Mouse (Mus musculus) left cerebral cortex, adult 8-10 months (tissue): ENCODE measurements around the gene Gfi1b. TPM values are rescaled to one million over a fixed set of nuclear protein-coding genes. Genes with fewer than 3 reads are reported as not detected.

ENCODE experiments used
- DNase-seq, 2 experiments: peaks; one replicate each; pipeline ENCODE4 v3.0.0; 2022; ENCODE audit warnings: low spot score in 2 of 2
- total RNA-seq, 4 experiments: library from RNA; stranded (reverse); gene quantifications; 2 replicates each; pipeline ENCODE4 v1.2.4; 2022

Gfi1b gene
- total RNA-seq, 4 experiments from 2014 or later: not detected

DNA sequence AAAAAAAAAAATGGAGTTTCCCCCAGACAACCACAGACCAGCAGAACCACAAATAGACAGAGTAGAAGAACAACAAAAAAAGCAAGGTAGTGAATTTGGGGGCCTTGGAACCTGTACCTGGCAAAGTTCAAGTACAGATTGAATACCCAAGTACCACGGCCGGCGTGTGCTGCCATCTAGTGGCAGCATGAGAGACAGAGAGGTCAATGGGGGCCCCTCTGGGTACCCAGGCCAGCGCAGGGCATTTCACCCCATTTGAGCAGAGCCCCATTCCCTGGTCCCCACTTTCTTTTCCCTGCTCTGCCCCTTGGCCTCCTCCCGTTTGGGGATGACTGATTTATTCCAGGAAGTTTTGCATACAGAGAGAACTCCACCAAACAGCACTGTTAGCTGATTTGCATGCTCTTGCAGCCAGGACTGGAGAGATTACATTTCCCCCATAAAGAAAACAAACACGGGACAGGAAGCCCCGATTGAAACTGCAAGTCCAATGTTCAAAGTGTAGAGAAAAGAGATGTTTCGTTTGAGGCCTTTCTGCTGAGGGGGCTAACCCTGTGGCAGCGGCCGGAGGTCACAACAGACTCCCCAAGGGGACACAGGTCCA is 841 bp upstream of the Gfi1b start:
- DNase-seq: no peak

DNA sequence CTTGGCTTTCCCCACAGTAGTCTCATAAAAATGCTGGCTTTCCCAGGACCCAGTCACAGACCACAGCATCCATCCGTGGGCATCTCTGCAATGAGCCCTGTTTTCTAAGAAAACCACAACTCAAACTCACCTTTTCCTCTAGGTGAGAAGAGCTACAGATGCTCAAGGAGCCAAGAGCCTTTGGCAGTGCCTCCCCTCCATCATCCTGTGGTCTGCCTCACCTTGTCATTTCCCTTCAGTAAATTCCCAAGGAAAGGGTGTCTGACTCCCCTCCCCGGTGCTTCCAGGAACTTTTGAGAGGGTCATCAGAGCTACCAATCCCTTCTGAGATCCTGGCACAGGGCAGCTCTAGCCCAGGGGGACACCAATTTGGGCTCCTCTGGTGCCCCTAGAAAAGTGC is 671 bp downstream of the Gfi1b start:
- DNase-seq: no peak

- DNase-seq: no peak
These were observed 1.3 kb downstream of the Gfi1b start for GRCm38 (mm10) chr2:28620522-28620921.

- DNase-seq: no peak
These were observed 2.4 kb downstream of the Gfi1b start for GRCm38 (mm10) chr2:28619369-28619768.

DNA sequence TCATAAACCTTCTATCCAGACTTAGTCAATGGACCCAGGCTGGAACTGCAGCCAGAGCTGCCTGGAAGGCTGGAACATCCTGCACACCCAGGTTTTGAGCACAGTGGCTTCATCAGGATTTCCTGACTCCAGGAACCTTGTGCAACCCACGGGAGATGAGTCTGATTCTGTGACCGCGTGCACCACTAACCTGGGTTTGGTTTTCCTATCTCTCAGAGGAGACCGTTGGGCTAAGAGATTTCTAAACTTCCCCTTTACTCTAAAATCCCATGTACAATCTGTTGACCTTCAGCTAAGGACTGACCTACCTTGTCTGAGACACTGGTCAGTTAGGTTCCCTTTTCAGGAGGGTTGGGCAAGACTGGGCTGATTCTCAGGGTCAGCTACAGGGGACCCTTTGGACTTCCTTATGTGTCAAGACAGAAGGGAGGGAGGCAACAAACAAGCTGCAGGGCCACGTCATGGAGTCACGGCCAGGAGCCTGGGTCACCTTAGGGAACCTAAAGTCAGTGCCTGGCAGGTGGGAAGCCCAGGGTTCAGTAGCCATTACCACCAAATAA is 2.9 kb downstream of the Gfi1b start:
- no peak for DNase-seq

DNA sequence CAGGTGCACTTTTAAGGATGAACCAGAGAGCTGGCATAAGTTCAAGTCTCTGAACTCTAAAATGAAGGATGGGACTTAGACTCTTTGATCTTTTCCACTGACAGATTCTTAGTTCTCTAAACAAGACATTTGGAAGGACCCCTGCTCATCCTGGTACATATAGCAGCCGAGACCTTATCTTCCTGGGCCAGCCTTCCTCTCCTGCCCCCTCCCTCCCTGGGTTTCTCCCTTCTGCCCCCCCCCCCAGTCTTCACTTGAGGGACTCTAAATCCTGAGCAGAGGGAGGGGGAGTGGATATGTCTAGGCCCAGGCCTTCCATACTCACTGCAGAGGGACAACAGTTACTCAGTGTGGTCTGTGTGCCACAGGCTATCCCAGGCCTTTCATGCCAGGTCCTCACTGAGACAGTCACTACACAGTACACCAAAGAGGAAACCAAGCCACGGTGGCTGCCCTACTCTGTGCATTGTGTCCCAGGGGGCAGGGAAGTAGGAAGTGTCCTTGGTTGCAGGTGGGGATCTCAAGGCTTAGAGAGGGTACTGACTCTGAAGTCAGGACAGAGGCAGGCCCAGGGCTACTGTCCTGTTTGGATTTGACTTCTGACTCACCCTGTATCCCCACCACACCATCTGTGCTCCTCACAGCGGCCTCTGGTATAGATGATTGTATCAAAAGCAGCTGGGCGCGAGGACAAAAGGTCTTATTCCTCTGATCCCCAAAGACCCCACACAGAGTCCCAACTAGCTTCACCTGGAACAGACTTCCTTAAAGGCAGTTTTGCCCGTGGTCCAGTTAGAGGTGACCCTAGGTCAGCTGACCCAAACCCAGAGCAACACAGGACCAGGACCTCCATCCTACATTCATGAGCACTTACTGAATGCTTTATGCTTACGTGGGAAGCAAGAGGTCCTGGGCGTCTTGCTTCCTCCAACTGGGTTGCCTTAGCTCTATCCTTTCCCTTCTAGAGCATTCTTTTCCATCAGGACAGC is 4.0 kb downstream of the Gfi1b start:
- DNase-seq: no peak

GRCm38 (mm10) chr2:28616874-28617273 is 4.9 kb downstream of the Gfi1b start:
- DNase-seq: no peak

GRCm38 (mm10) chr2:28616358-28616757 is 5.4 kb downstream of the Gfi1b start:
- no peak for DNase-seq

- no peak for DNase-seq
These were observed 8.2 kb downstream of the Gfi1b start for GRCm38 (mm10) chr2:28613599-28613998.

GRCm38 (mm10) chr2:28612436-28613063 is 9.2 kb downstream of the Gfi1b start:
- no peak for DNase-seq

- DNase-seq: no peak
These were observed 10.4 kb downstream of the Gfi1b start for GRCm38 (mm10) chr2:28611407-28611787.

DNA sequence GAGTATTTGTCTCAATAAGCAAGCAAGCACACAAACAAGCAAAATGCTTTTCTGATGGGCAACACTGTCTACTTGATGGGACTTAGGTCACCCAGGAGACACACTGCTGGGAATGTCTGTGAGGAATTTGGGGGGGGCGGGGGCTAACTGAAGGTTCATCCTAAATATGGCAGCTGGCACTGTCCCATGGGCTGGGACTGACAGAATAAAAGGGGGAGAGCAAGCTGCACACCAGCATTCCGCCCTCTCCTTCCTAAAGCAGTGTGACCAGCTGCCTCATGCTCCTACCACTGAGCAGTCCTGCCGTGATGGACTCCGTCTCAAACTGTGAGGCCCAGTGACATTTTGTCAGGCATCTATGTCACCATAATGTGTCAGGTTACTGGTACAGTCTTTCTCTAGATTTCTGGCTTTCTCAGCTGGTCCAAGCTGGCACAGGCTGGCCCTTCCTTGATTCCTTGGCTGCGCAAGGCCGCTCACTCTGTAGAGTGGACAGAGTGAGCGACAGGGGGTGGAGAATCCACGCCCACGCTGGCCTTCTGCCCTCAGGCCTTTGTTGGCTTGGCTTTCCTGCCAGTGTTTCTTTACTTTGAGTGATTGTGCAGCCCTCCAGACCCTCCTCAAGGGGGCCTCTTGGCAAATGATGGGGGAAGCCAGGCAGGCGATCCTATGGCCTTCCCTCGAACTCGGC is 10.9 kb downstream of the Gfi1b start:
- no peak for DNase-seq

- no peak for DNase-seq
These were observed 11.9 kb downstream of the Gfi1b start for GRCm38 (mm10) chr2:28609851-28610250.

DNA sequence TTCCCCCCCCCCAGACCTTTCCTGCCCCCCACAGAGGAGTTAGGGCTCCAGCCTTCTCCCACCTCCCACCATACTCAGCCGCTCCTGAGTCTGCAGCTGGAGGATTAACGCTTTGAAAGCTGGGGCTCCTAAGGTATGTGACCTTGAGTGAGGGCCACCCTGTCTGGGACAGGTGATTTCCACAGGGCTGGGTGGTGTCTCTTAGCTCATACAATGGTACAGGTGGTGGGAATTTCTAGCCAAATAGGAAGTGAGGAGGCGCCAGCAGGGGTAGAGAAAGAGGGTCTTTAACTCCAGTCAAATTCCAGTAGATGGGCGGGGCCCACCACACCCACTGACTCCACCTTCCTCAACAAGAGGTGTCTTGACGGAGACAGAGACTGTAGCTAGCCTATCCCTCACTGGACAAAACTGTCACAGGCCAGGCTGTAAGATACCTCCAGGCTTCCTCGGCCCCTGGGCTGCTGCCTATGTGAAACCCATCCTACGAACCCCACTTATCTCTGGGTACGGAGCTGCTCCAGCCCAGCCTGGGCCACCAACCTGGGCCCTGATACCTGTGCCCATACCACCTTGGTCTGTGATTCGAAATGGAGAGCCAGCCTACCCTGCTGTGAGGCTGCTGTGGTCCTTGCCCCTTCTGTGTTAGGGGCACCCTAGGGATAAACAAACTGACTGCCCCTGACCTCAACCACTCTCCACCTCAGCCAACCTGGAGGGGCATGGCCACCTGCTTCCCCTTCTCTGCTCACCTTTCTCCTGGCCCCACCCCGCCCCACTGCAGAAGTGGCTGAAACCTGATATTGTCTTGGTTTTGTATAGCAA is 14.2 kb downstream of the Gfi1b start:
- no peak for DNase-seq

DNA sequence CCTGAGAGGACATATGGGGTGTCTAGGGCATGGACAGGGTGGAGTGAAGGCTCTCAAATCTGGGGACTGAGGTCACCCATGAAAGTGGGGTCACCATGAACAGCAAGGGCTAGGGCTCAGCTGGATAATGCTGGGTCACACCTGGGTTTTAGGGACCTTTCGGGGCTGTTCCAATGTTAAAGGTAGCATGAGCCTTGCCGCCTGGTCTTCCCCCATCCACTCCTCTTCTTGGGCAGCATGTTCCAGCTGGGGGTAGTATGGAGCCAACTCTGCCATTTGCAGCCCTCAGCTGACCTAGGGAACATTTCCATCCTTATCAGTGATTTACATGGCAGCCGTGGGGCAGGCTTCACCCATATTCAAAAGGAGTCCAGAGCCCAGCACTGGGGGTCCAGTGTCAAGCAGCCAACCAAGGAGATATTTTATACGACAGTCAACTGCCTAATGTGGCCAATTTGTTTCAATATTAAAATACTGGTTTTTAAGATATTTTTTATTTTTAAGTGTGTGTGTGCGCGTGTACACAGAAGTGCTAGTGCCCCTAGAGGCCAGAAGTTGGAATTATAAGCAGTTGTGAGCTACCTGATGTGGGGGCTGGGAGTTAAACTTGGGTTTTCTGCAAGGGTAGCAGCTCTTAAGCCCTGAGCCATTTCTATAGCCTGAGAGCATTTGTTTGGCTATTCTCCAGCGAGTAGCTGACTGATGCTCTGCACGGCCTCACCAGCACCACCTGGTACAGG is 15.0 kb downstream of the Gfi1b start:
- no peak for DNase-seq

GRCm38 (mm10) chr2:28605789-28606541 is 15.8 kb downstream of the Gfi1b start:
- no peak for DNase-seq

DNA sequence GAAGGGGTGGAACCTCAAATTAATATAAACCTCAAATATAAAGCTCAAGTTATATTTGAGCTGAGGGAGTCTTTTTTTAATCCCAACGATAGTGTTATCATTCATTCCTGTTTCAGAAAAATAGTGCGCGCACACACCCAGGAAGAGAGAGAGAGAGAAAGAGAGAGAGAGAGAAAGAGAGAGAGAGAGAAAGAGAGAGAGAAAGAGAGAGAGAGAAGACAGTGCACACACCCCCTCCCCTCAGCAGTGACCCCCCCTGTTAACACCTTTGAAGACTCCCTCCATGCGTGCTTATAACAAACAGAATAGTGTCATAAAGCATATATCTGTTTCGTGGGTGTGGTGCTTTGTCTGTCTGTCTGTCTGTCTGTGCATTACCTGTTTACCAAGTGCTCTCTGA is 18.2 kb downstream of the Gfi1b start:
- no peak for DNase-seq

DNA sequence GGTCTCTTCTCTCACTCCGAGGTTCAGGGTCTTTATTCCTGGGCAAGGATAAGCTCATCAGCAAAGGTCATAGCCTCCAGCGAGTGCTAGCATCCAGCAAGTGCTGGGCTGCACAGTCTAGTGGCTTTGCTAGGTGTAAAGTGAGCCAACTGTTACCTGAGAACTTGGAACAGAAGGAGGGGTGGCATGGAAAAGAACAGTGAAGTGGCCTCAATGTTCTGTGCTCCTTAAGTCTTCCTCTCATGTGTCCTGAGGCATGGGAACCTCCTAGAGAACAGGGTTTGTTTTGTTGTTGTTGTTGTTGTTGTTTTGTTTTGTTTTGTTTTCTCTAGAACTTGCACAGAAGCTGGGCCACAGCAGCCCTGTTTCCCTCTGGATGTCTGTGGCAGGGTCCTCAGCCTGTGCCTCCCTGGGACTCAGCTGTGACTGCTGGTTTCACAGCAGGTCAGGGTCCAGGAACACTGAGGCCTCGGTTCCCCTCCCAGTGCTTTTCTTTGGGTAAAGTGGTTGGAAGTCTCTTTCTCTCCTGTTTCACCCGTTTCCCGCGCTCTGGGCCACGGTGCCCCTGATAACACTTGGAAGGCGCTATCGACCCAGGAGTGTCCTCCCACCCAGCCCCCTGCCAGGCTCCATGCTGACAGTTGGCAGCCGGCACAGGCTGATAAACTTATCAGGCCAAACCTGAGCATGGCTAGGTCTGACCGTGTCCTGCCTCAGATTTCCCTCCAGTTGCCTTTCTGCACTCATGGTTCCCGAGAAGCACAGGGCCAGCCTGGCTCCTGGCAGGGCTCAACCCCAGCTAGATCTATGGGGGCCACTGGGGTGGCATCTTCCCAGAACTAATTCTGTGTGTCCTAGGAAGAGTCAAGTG is 19.8 kb downstream of the Gfi1b start:
- DNase-seq: no peak
